Mouse (Mus musculus) lung, adult 2 months (tissue): ENCODE data around the gene Ist1.

Experiments
- CTCF ChIP-seq: fragments of 200-500 bp; IDR thresholded peaks from 2 replicates; pipeline ENCODE4 v1.5.1; 2011; ENCODE audit warnings: mild to moderate bottlenecking, low read length, control low read depth; ENCODE audit not compliant: insufficient read depth
- POLR2A ChIP-seq: fragments of 200-500 bp; IDR thresholded peaks from 2 replicates; pipeline ENCODE4 v1.6.1; 2011; ENCODE audit warnings: low read depth, mild to moderate bottlenecking, control low read depth, low read length, borderline replicate concordance; ENCODE audit errors: extremely low read depth

- TF ChIP-seq POLR2A = no peak
- no peak for TF ChIP-seq CTCF
Observed at GRCm38 (mm10) chr8:109682120-109682519, 10.9 kb downstream of the Ist1 start.
